Mouse (Mus musculus): ENCODE results near the gene Chid1. TPM values are rescaled to one million over a fixed set of nuclear protein-coding genes. Genes with fewer than 3 reads are reported as not detected.

Gene Chid1
- polyA plus RNA-seq, 1 experiment from 2014 or later: 36.6 TPM

- Histone ChIP-seq H3K27me3 (no peaks in the 10 kb centered on the region), H3K9ac (no peak overlapping the region), H3K4me2 (no peak overlapping the region), H3K9me3 (no peaks in the 10 kb centered on the region), H3K36me3 (no peaks in the 10 kb centered on the region), H3K27ac (no peak overlapping the region), H3K4me3 (no peak overlapping the region), H3K4me1 (replicated peaks) (no peaks in the 10 kb centered on the region)
- no peak for ATAC-seq (ENCODE audit: low FRiP score)
- WGBS: 86% methylated on average over 3 of the region's 3 CpGs
Measured at GRCm38 (mm10) chr7:141549432-141550061, 9.9 kb upstream of the Chid1 start.

GRCm38 (mm10) chr7:141544654-141545053, 5.0 kb upstream of the Chid1 start:
- Histone ChIP-seq H3K27ac (no peak overlapping the region), H3K9me3 (no peaks in the 10 kb centered on the region), H3K4me3 (no peak overlapping the region), H3K27me3 (0 out of 2 replicates have a peak, but pooled peaks cover 4% of the 10 kb centered on the region), H3K36me3 (no peaks in the 10 kb centered on the region), H3K9ac (no peak overlapping the region), H3K4me1 (replicated peaks) (peaks cover 13% of the 10 kb centered on the region), H3K4me2 (no peak overlapping the region)
- WGBS: 77% methylated on average over 4 of the region's 4 CpGs
- no peak for ATAC-seq (ENCODE audit: low FRiP score)

GRCm38 (mm10) chr7:141542588-141542987, 2.9 kb upstream of the Chid1 start:
- H3K4me1 ChIP-seq (replicated peaks): peaks cover 26% of the 10 kb centered on the region

GRCm38 (mm10) chr7:141541681-141542080, 2.0 kb upstream of the Chid1 start:
- Histone ChIP-seq H3K4me1 (replicated peaks) (peaks cover 26% of the 10 kb centered on the region), H3K9me3 (no peaks in the 10 kb centered on the region), H3K36me3 (no peaks in the 10 kb centered on the region), H3K4me3 (no peak overlapping the region), H3K9ac (no peak overlapping the region), H3K27ac (no peak overlapping the region), H3K27me3 (0 out of 2 replicates have a peak, but pooled peaks cover 4% of the 10 kb centered on the region), H3K4me2 (no peak overlapping the region)
- 86% methylated on average over 4 of the region's 4 CpGs for WGBS
- ATAC-seq (ENCODE audit: low FRiP score): no peak

More at GRCm38 (mm10) chr7:141542588-141542987, 2.9 kb upstream of the Chid1 start:
- no peak overlapping the region for H3K4me3 ChIP-seq
- no peak for ATAC-seq (ENCODE audit: low FRiP score)
- H3K36me3 ChIP-seq: no peaks in the 10 kb centered on the region
- H3K4me2 ChIP-seq: no peak overlapping the region
- 96% methylated on average over 2 of the region's 2 CpGs for WGBS
- H3K9me3 ChIP-seq: no peaks in the 10 kb centered on the region
- 0 out of 2 replicates have a peak, but pooled peaks cover 4% of the 10 kb centered on the region for H3K27me3 ChIP-seq
- H3K27ac ChIP-seq: no peak overlapping the region
- H3K9ac ChIP-seq: no peak overlapping the region

- H3K36me3 ChIP-seq: no peaks in the 10 kb centered on the region; the same call in 1 of the 2 replicates
- 0 out of 2 replicates have a peak, but pooled peaks cover 4% of the 10 kb centered on the region for H3K27me3 ChIP-seq
- H3K27ac ChIP-seq: peak overlapping the region; percentile 88
- H3K4me1 ChIP-seq (replicated peaks): peaks cover 26% of the 10 kb centered on the region
- H3K4me3 ChIP-seq: peak overlapping the region; percentile 67
- 60% methylated on average over 13 of the region's 13 CpGs for WGBS
- ATAC-seq (ENCODE audit: low FRiP score): no peak; the same call in 1 of the 2 replicates
- H3K9ac ChIP-seq: peak overlapping the region; percentile 86
- H3K4me2 ChIP-seq: peak overlapping the region; percentile 81
- H3K9me3 ChIP-seq: no peaks in the 10 kb centered on the region
Measured at GRCm38 (mm10) chr7:141540312-141541081, 840 bp upstream of the Chid1 start.

- Histone ChIP-seq H3K27ac (peak overlapping the region; percentile 88), H3K27me3 (0 out of 2 replicates have a peak, but pooled peaks cover 4% of the 10 kb centered on the region), H3K9me3 (no peaks in the 10 kb centered on the region), H3K36me3 (no peaks in the 10 kb centered on the region; the same call in 1 of the 2 replicates), H3K4me1 (replicated peaks) (peaks cover 26% of the 10 kb centered on the region), H3K9ac (peak overlapping the region; percentile 86), H3K4me2 (peak overlapping the region; percentile 81), H3K4me3 (peak overlapping the region; percentile 67)
- no peak; the same call in 1 of the 2 replicates for ATAC-seq (ENCODE audit: low FRiP score)
- 19% methylated on average over 18 of the region's 18 CpGs for WGBS
Measured at GRCm38 (mm10) chr7:141538852-141539555, 653 bp downstream of the Chid1 start.

GRCm38 (mm10) chr7:141535570-141535969, 4.1 kb downstream of the Chid1 start:
- H3K9me3 ChIP-seq: no peaks in the 10 kb centered on the region
- 71% methylated on average over 1 of the region's 1 CpGs for WGBS
- H3K36me3 ChIP-seq: peaks cover 9% of the 10 kb centered on the region
- no peak overlapping the region for H3K9ac ChIP-seq
- no peak overlapping the region for H3K4me2 ChIP-seq
- no peaks in the 10 kb centered on the region for H3K27me3 ChIP-seq
- peaks cover 20% of the 10 kb centered on the region for H3K4me1 ChIP-seq (replicated peaks)
- H3K27ac ChIP-seq: no peak overlapping the region
- ATAC-seq (ENCODE audit: low FRiP score): no peak
- H3K4me3 ChIP-seq: no peak overlapping the region

GRCm38 (mm10) chr7:141525580-141525925, 14.1 kb downstream of the Chid1 start:
- Histone ChIP-seq H3K27me3 (no peaks in the 10 kb centered on the region), H3K4me2 (no peak overlapping the region), H3K9me3 (no peaks in the 10 kb centered on the region), H3K36me3 (peaks cover 64% of the 10 kb centered on the region), H3K27ac (peak overlapping the region; percentile 30), H3K9ac (peak overlapping the region; percentile 43), H3K4me1 (replicated peaks) (peaks cover 5% of the 10 kb centered on the region; the same call in 1 of the 2 replicates), H3K4me3 (no peak overlapping the region)
- 91% methylated on average over 4 of the region's 4 CpGs for WGBS
- ATAC-seq (ENCODE audit: low FRiP score): peak; percentile 21; the same call in 1 of the 2 replicates

GRCm38 (mm10) chr7:141524760-141525579, 14.7 kb downstream of the Chid1 start:
- ATAC-seq (ENCODE audit: low FRiP score): peak; percentile 86
- H3K4me3 ChIP-seq: no peak overlapping the region
- WGBS: 52% methylated on average over 6 of the region's 6 CpGs
- H3K9me3 ChIP-seq: no peaks in the 10 kb centered on the region
- H3K4me1 ChIP-seq (replicated peaks): peaks cover 5% of the 10 kb centered on the region; the same call in 1 of the 2 replicates
- peak overlapping the region; percentile 69; the same call in 1 of the 2 replicates for H3K27ac ChIP-seq
- no peak overlapping the region for H3K4me2 ChIP-seq
- peaks cover 61% of the 10 kb centered on the region for H3K36me3 ChIP-seq
- H3K27me3 ChIP-seq: no peaks in the 10 kb centered on the region
- 0 out of 2 replicates have a peak overlapping the region, but pooled peaks have one; percentile 43 for H3K9ac ChIP-seq

GRCm38 (mm10) chr7:141524271-141524670, 15.4 kb downstream of the Chid1 start:
- H3K27me3 ChIP-seq: no peaks in the 10 kb centered on the region
- no peak for ATAC-seq (ENCODE audit: low FRiP score)
- H3K36me3 ChIP-seq: peaks cover 61% of the 10 kb centered on the region
- no peaks in the 10 kb centered on the region for H3K9me3 ChIP-seq
- no peak overlapping the region for H3K27ac ChIP-seq
- no peak overlapping the region for H3K4me3 ChIP-seq
- H3K4me2 ChIP-seq: no peak overlapping the region
- 88% methylated on average over 4 of the region's 4 CpGs for WGBS
- H3K4me1 ChIP-seq (replicated peaks): peaks cover 5% of the 10 kb centered on the region; the same call in 1 of the 2 replicates
- H3K9ac ChIP-seq: no peak overlapping the region

- Histone ChIP-seq H3K27ac (no peak overlapping the region), H3K4me3 (no peak overlapping the region), H3K36me3 (peaks cover 60% of the 10 kb centered on the region), H3K4me2 (no peak overlapping the region), H3K9me3 (no peaks in the 10 kb centered on the region), H3K9ac (no peak overlapping the region), H3K27me3 (no peaks in the 10 kb centered on the region), H3K4me1 (replicated peaks) (peaks cover 5% of the 10 kb centered on the region; the same call in 1 of the 2 replicates)
- no peak for ATAC-seq (ENCODE audit: low FRiP score)
- 48% methylated on average over 4 of the region's 4 CpGs for WGBS
Measured at GRCm38 (mm10) chr7:141523007-141523406, 16.6 kb downstream of the Chid1 start.
